ENCODE assay signal across 7 mouse cellular contexts in genomic region chr13:60602416-60603251, GRCm38 (mm10). TPM values are rescaled to one million over a fixed set of nuclear protein-coding genes. Genes with fewer than 3 reads are reported as not detected.
A peak's percentile ranks its signal among the peaks of the same experiment; 100 is the strongest.
DNase-seq lines count a peak whose midpoint lies in the region; ATAC-seq lines count a peak whose summit lies in the region.

No protein-coding gene starts in this region.

- H3K4me3 ChIP-seq in embryonic facial prominence, embryonic 13.5 days, result peak overlapping the region; percentile 79

- DNase-seq in ES-CJ7 (ENCODE audit: low read depth, low spot score) (peak; percentile 53), ZHBTc4 (ENCODE audit: low read depth, low spot score) (peak; percentile 59)
- peak; percentile 39 to 49 for DNase-seq in heart, postnatal 14 days
- peak; percentile 51 to 55 for DNase-seq in layer of hippocampus, postnatal 14 days (ENCODE audit: low spot score in 2 of 2)
- peak; percentile 56 to 60 for DNase-seq in lung, postnatal 4 days
- peak; percentile 38 for DNase-seq in right cerebral cortex, postnatal 14 days

- peak overlapping the region; percentile 68 for H3K27ac ChIP-seq in embryonic facial prominence, embryonic 13.5 days

- peak overlapping the region; percentile 86 for H3K4me2 ChIP-seq in embryonic facial prominence, embryonic 13.5 days

- H3K9ac ChIP-seq in embryonic facial prominence, embryonic 13.5 days, result peak overlapping the region; percentile 81

- no peaks in the 10 kb centered on the region for H3K36me3 ChIP-seq in embryonic facial prominence, embryonic 13.5 days

- no peaks in the 10 kb centered on the region for H3K9me3 ChIP-seq in embryonic facial prominence, embryonic 13.5 days

- intact Hi-C loops in heart, postnatal 14 days (cut with DNase I), result loop anchor here (5.0 kb wide), 2 partner anchors 55 to 70 kb away; no protein-coding TSS in a partner anchor

- peak; percentile 33 for ATAC-seq in embryonic facial prominence, embryonic 13.5 days (ENCODE audit: insufficient number of reproducible peaks, insufficient read depth, low FRiP score, low TSS enrichment, low read depth)

- H3K27me3 ChIP-seq in embryonic facial prominence, embryonic 13.5 days, result no peaks in the 10 kb centered on the region

- peaks cover 17% of the 10 kb centered on the region for H3K4me1 ChIP-seq in embryonic facial prominence, embryonic 13.5 days

- 7% methylated on average over 34 of the region's 34 CpGs for WGBS in embryonic facial prominence, embryonic 13.5 days

RNA-seq across cellular contexts. Expression of gene Dapk1, which starts 0.9 kb away (rescaled TPM):
- polyA plus RNA-seq in embryonic facial prominence, embryonic 13.5 days (2015; fragmentation: Nextera tagmentation; extraction: Ambion mirVana), result 19.2 and 22.6 TPM in 2 replicates
- total RNA-seq in heart, postnatal 14 days (2021), result 10 to 100 TPM; 22.3 to 25.4 TPM
- 10 to 100 TPM; 87.4 to 91.0 TPM for total RNA-seq in layer of hippocampus, postnatal 14 days (2021)

Comparison
In these comparisons a context has a peak if more than half of its experiments do, and no peak if none do; other contexts are left out.
1. Peak in every context shown above with its lines: DNase-seq, ATAC-seq, H3K4me3 ChIP-seq and H3K27ac ChIP-seq.